Comparison of ENCODE assay signal across 8 mouse cellular contexts in genomic region chr1:171328244-171328643, GRCm38 (mm10). TPM values are rescaled to one million over a fixed set of nuclear protein-coding genes. Genes with fewer than 3 reads are reported as not detected.
DNase-seq lines count a peak whose midpoint lies in the region; ATAC-seq and TF ChIP-seq lines count a peak whose summit lies in the region.

No protein-coding gene starts in this region.

- H3K4me2 ChIP-seq in embryonic facial prominence, embryonic 13.5 days = peak overlapping the region; percentile 88
- H3K4me2 ChIP-seq in intestine, embryonic 15.5 days (replicated peaks) = peak overlapping the region; percentile 77
- H3K4me2 ChIP-seq in midbrain, postnatal 0 days (ENCODE audit: low read depth, low read length, poor library complexity, severe bottlenecking) = peak overlapping the region; percentile 80

- peak overlapping the region; percentile 99 for H3K27ac ChIP-seq in embryonic facial prominence, embryonic 13.5 days
- H3K27ac ChIP-seq in intestine, embryonic 15.5 days = peak overlapping the region; percentile 99
- H3K27ac ChIP-seq in midbrain, postnatal 0 days (ENCODE audit: low read depth, low read length) = peak overlapping the region; percentile 92

- no peaks in the 10 kb centered on the region for H3K9me3 ChIP-seq in embryonic facial prominence, embryonic 13.5 days
- H3K9me3 ChIP-seq in intestine, embryonic 15.5 days = no peaks in the 10 kb centered on the region
- no peaks in the 10 kb centered on the region for H3K9me3 ChIP-seq in midbrain, postnatal 0 days (ENCODE audit: low read length)

- peak overlapping the region; percentile 82 for H3K4me3 ChIP-seq in embryonic facial prominence, embryonic 13.5 days
- H3K4me3 ChIP-seq in intestine, embryonic 15.5 days (replicated peaks) = peak overlapping the region; percentile 93
- peak overlapping the region; percentile 82 for H3K4me3 ChIP-seq in midbrain, postnatal 0 days (ENCODE audit: low read depth, low read length)

- peak; percentile 49 for DNase-seq in cerebellum, adult 9-11 months
- DNase-seq in cerebellum, postnatal 36 days = no peak
- peak; percentile 19 for DNase-seq in 3134 (ENCODE audit: extremely low read depth, insufficient read length, low spot score)
- DNase-seq in midbrain, postnatal 0 days (ENCODE audit: low spot score) = peak; percentile 29
- no peak for DNase-seq in left cerebral cortex, postnatal 25 days (ENCODE audit: low spot score in 2 of 2)
- no peak for DNase-seq in ovary, postnatal 14 days (ENCODE audit: low spot score)

- 25% methylated on average over 9 of the region's 9 CpGs for WGBS in embryonic facial prominence, embryonic 13.5 days
- 24% methylated on average over 9 of the region's 9 CpGs for WGBS in intestine, embryonic 15.5 days
- WGBS in midbrain, postnatal 0 days = 28% methylated on average over 9 of the region's 9 CpGs

- H3K4me1 ChIP-seq in embryonic facial prominence, embryonic 13.5 days = peaks cover 27% of the 10 kb centered on the region
- H3K4me1 ChIP-seq in intestine, embryonic 15.5 days (replicated peaks) = peaks cover 16% of the 10 kb centered on the region; the same call in 1 of the 2 replicates
- peaks cover 9% of the 10 kb centered on the region for H3K4me1 ChIP-seq in midbrain, postnatal 0 days (ENCODE audit: insufficient read depth, low read length)

- H3K36me3 ChIP-seq in embryonic facial prominence, embryonic 13.5 days = 0 out of 2 replicates have a peak, but pooled peaks cover 2% of the 10 kb centered on the region
- H3K36me3 ChIP-seq in intestine, embryonic 15.5 days = no peaks in the 10 kb centered on the region
- H3K36me3 ChIP-seq in midbrain, postnatal 0 days (ENCODE audit: insufficient read depth, low read length) = peaks cover 6% of the 10 kb centered on the region; the same call in 1 of the 2 replicates

- H3K9ac ChIP-seq in embryonic facial prominence, embryonic 13.5 days = peak overlapping the region; percentile 96
- peak overlapping the region; percentile 95 for H3K9ac ChIP-seq in intestine, embryonic 15.5 days
- H3K9ac ChIP-seq in midbrain, postnatal 0 days (replicated peaks; ENCODE audit: low read length, poor library complexity, severe bottlenecking) = peak overlapping the region; percentile 94

- intact Hi-C loops in left cerebral cortex, postnatal 25 days (cut with DNase I) = loop anchor here (2.0 to 5.0 kb wide), 2 partner anchors 33 to 106 kb away; partner anchors contain the start of genes Tomm40l and Ufc1

- no peak for TF ChIP-seq CTCF in midbrain, postnatal 0 days (IDR thresholded peaks at IDR 0.05)

- ATAC-seq in embryonic facial prominence, embryonic 13.5 days (ENCODE audit: insufficient number of reproducible peaks, insufficient read depth, low FRiP score, low TSS enrichment, low read depth) = no peak
- ATAC-seq in intestine, embryonic 15.5 days = no peak
- ATAC-seq in midbrain, postnatal 0 days (ENCODE audit: low FRiP score) = no peak

- H3K27me3 ChIP-seq in embryonic facial prominence, embryonic 13.5 days = no peaks in the 10 kb centered on the region
- H3K27me3 ChIP-seq in intestine, embryonic 15.5 days (replicated peaks) = no peaks in the 10 kb centered on the region
- no peaks in the 10 kb centered on the region for H3K27me3 ChIP-seq in midbrain, postnatal 0 days (ENCODE audit: insufficient read depth, low read length)

RNA-seq across cellular contexts. Expression of gene Dedd, which starts 0.7 kb away (rescaled TPM):
- 58.4 and 59.6 TPM in 2 replicates for polyA plus RNA-seq in embryonic facial prominence, embryonic 13.5 days (2015; fragmentation: Nextera tagmentation; extraction: Ambion mirVana)
- polyA plus RNA-seq in intestine, embryonic 15.5 days (2015; fragmentation: Nextera tagmentation; extraction: Ambion mirVana) = 40.6 and 44.5 TPM in 2 replicates
- 29.8 and 42.1 TPM in 2 replicates for total RNA-seq in midbrain, postnatal 0 days (2014; rRNA removed)
- 38.9 and 40.3 TPM in 2 replicates for polyA plus RNA-seq in midbrain, postnatal 0 days (2015; fragmentation: Nextera tagmentation; extraction: Ambion mirVana)
- total RNA-seq in left cerebral cortex, postnatal 25 days (2021) = 10 to 100 TPM; 38.2 to 39.8 TPM

RNA-seq across cellular contexts. Expression of gene Nit1, which starts 17.2 kb away (rescaled TPM):
- polyA plus RNA-seq in embryonic facial prominence, embryonic 13.5 days (2015; fragmentation: Nextera tagmentation; extraction: Ambion mirVana) = 43.4 and 44.9 TPM in 2 replicates
- polyA plus RNA-seq in intestine, embryonic 15.5 days (2015; fragmentation: Nextera tagmentation; extraction: Ambion mirVana) = 43.3 and 47.6 TPM in 2 replicates
- 42.5 and 44.0 TPM in 2 replicates for total RNA-seq in midbrain, postnatal 0 days (2014; rRNA removed)
- 45.2 and 46.6 TPM in 2 replicates for polyA plus RNA-seq in midbrain, postnatal 0 days (2015; fragmentation: Nextera tagmentation; extraction: Ambion mirVana)
- total RNA-seq in left cerebral cortex, postnatal 25 days (2021) = 10 to 100 TPM; 42.2 to 43.4 TPM

RNA-seq across cellular contexts. Expression of gene Pfdn2, which starts 17.2 kb away (rescaled TPM):
- 119 and 125 TPM in 2 replicates for polyA plus RNA-seq in embryonic facial prominence, embryonic 13.5 days (2015; fragmentation: Nextera tagmentation; extraction: Ambion mirVana)
- 96.9 and 104 TPM in 2 replicates for polyA plus RNA-seq in intestine, embryonic 15.5 days (2015; fragmentation: Nextera tagmentation; extraction: Ambion mirVana)
- 17.3 and 18.4 TPM in 2 replicates for total RNA-seq in midbrain, postnatal 0 days (2014; rRNA removed)
- 139 and 155 TPM in 2 replicates for polyA plus RNA-seq in midbrain, postnatal 0 days (2015; fragmentation: Nextera tagmentation; extraction: Ambion mirVana)
- total RNA-seq in left cerebral cortex, postnatal 25 days (2021) = 100 to 1,000 TPM; 154 to 158 TPM

RNA-seq across cellular contexts. Expression of gene Klhdc9, which starts 32.4 kb away (rescaled TPM):
- polyA plus RNA-seq in embryonic facial prominence, embryonic 13.5 days (2015; fragmentation: Nextera tagmentation; extraction: Ambion mirVana) = 1.2 and 1.9 TPM in 2 replicates
- 0.94 and 1.0 TPM in 2 replicates for polyA plus RNA-seq in intestine, embryonic 15.5 days (2015; fragmentation: Nextera tagmentation; extraction: Ambion mirVana)
- 4.0 and 4.5 TPM in 2 replicates for total RNA-seq in midbrain, postnatal 0 days (2014; rRNA removed)
- 6.3 and 6.4 TPM in 2 replicates for polyA plus RNA-seq in midbrain, postnatal 0 days (2015; fragmentation: Nextera tagmentation; extraction: Ambion mirVana)
- total RNA-seq in left cerebral cortex, postnatal 25 days (2021) = 1 to 10 TPM; 6.2 TPM

RNA-seq across cellular contexts. Expression of gene Ufc1, which starts 33.4 kb away (rescaled TPM):
- polyA plus RNA-seq in embryonic facial prominence, embryonic 13.5 days (2015; fragmentation: Nextera tagmentation; extraction: Ambion mirVana) = 109 and 118 TPM in 2 replicates
- polyA plus RNA-seq in intestine, embryonic 15.5 days (2015; fragmentation: Nextera tagmentation; extraction: Ambion mirVana) = 103 and 108 TPM in 2 replicates
- total RNA-seq in midbrain, postnatal 0 days (2014; rRNA removed) = 83.7 and 87.9 TPM in 2 replicates
- 128 and 132 TPM in 2 replicates for polyA plus RNA-seq in midbrain, postnatal 0 days (2015; fragmentation: Nextera tagmentation; extraction: Ambion mirVana)
- 100 to 1,000 TPM; 105 to 115 TPM for total RNA-seq in left cerebral cortex, postnatal 25 days (2021)

Comparison
In these comparisons a context has a peak if more than half of its experiments do, and no peak if none do; other contexts are left out.
1. DNase-seq: peak in cerebellum, adult 9-11 months (single experiment), 3134 (single experiment) and midbrain, postnatal 0 days (single experiment); none in cerebellum, postnatal 36 days (0 of 2), left cerebral cortex, postnatal 25 days (0 of 2) and ovary, postnatal 14 days (single experiment).
2. Peak in every context shown above with its lines, with median percentiles within 50 percentile points of each other: H3K27ac ChIP-seq, H3K4me2 ChIP-seq, H3K4me3 ChIP-seq and H3K9ac ChIP-seq.